Mouse (Mus musculus) neural tube, embryonic 12.5 days (tissue): ENCODE measurements around the gene Ngf. TPM values are rescaled to one million over a fixed set of nuclear protein-coding genes. Genes with fewer than 3 reads are reported as not detected.

Source experiments
- ATAC-seq: fragments of 200-750 bp; cut with Nextera tagmentation; 2 replicates; pipeline ENCODE4 v1.8.0; 2017; ENCODE audit warnings: low read depth, mild to moderate bottlenecking, moderate TSS enrichment, moderate library complexity; ENCODE audit not compliant: low FRiP score
- H3K27ac ChIP-seq: fragments of 300-500 bp; sonication (generic); 2 replicates; pipeline ENCODE4 v1.5.1; 2016
- H3K27me3 ChIP-seq: fragments of 300-500 bp; sonication (generic); replicated peaks from 2 replicates; pipeline ENCODE4 v1.6.1; 2016; ENCODE audit warnings: mild to moderate bottlenecking
- H3K36me3 ChIP-seq: fragments of 300-500 bp; sonication (generic); 2 replicates; pipeline ENCODE4 v1.6.1; 2016; ENCODE audit warnings: mild to moderate bottlenecking
- H3K4me1 ChIP-seq: fragments of 300-500 bp; sonication (generic); 2 replicates; pipeline ENCODE4 v1.6.1; 2016
- H3K4me2 ChIP-seq: fragments of 300-500 bp; sonication (generic); replicated peaks from 2 replicates; pipeline ENCODE4 v1.6.1; 2016; ENCODE audit warnings: mild to moderate bottlenecking
- H3K4me3 ChIP-seq: fragments of 300-500 bp; sonication (generic); 2 replicates; pipeline ENCODE4 v1.5.1; 2016
- H3K9ac ChIP-seq: fragments of 300-500 bp; sonication (generic); 2 replicates; pipeline ENCODE4 v1.6.1; 2016; ENCODE audit warnings: mild to moderate bottlenecking
- H3K9me3 ChIP-seq: fragments of 300-500 bp; sonication (generic); 2 replicates; pipeline ENCODE4 v1.6.1; 2016; ENCODE audit warnings: mild to moderate bottlenecking
- WGBS: fragments of 180-500 bp; shearing (Covaris S2); methylation state at CpG from one replicate; pipeline ENCODE4 v1.1.7; 2016; 5-methylcytosine and 5-hydroxymethylcytosine counted together
- polyA plus RNA-seq: library from polyadenylated mRNA; unstranded; fragments of >200 nt; fragmentation: Nextera tagmentation; extraction: Ambion mirVana; gene quantifications from 2 replicates; pipeline ENCODE4 v1.2.1, GENCODE M21; 2016

Gene Ngf
- polyA plus RNA-seq, 1 experiment from 2014 or later: 0.43 TPM

GRCm38 (mm10) chr3:102474275-102475155 lies 4.8 kb downstream of the Ngf start:
- 84% methylated on average over 15 of the region's 15 CpGs for WGBS
- no peak for ATAC-seq

GRCm38 (mm10) chr3:102477917-102478694 lies 8.4 kb downstream of the Ngf start:
- Histone ChIP-seq H3K36me3 (no peaks in the 10 kb centered on the region), H3K4me2 (no peak overlapping the region), H3K27me3 (no peaks in the 10 kb centered on the region), H3K9me3 (no peaks in the 10 kb centered on the region), H3K4me3 (no peak overlapping the region), H3K27ac (no peak overlapping the region), H3K4me1 (no peaks in the 10 kb centered on the region), H3K9ac (no peak overlapping the region)
- WGBS: 89% methylated on average over 12 of the region's 12 CpGs
- no peak for ATAC-seq

More at GRCm38 (mm10) chr3:102474275-102475155, 4.8 kb downstream of the Ngf start:
- peaks cover 18% of the 10 kb centered on the region for H3K27me3 ChIP-seq
- no peaks in the 10 kb centered on the region for H3K36me3 ChIP-seq
- peaks cover 9% of the 10 kb centered on the region; the same call in 1 of the 2 replicates for H3K4me1 ChIP-seq
- no peak overlapping the region for H3K9ac ChIP-seq
- H3K27ac ChIP-seq: no peak overlapping the region
- H3K9me3 ChIP-seq: no peaks in the 10 kb centered on the region
- no peak overlapping the region for H3K4me2 ChIP-seq
- no peak overlapping the region for H3K4me3 ChIP-seq

- 79% methylated on average over 14 of the region's 14 CpGs for WGBS
- no peak overlapping the region for H3K4me2 ChIP-seq
- H3K9ac ChIP-seq: no peak overlapping the region
- no peak overlapping the region for H3K4me3 ChIP-seq
- ATAC-seq: no peak
- H3K36me3 ChIP-seq: no peaks in the 10 kb centered on the region
- H3K4me1 ChIP-seq: no peaks in the 10 kb centered on the region
- H3K9me3 ChIP-seq: no peaks in the 10 kb centered on the region
- H3K27ac ChIP-seq: no peak overlapping the region
- H3K27me3 ChIP-seq: no peaks in the 10 kb centered on the region
Observed at GRCm38 (mm10) chr3:102490393-102491123, 20.8 kb downstream of the Ngf start.

GRCm38 (mm10) chr3:102498113-102498512 lies 28.4 kb downstream of the Ngf start:
- no peaks in the 10 kb centered on the region for H3K36me3 ChIP-seq

GRCm38 (mm10) chr3:102498931-102499330 lies 29.2 kb downstream of the Ngf start:
- H3K4me1 ChIP-seq: no peaks in the 10 kb centered on the region
- H3K36me3 ChIP-seq: no peaks in the 10 kb centered on the region
- ATAC-seq: no peak
- H3K9ac ChIP-seq: no peak overlapping the region
- no peak overlapping the region for H3K4me3 ChIP-seq
- 86% methylated on average over 6 of the region's 6 CpGs for WGBS
- no peak overlapping the region for H3K4me2 ChIP-seq
- H3K27me3 ChIP-seq: no peaks in the 10 kb centered on the region
- H3K27ac ChIP-seq: no peak overlapping the region
- H3K9me3 ChIP-seq: no peaks in the 10 kb centered on the region

More at GRCm38 (mm10) chr3:102498113-102498512, 28.4 kb downstream of the Ngf start:
- no peak overlapping the region for H3K4me3 ChIP-seq
- no peak overlapping the region for H3K4me2 ChIP-seq
- H3K9ac ChIP-seq: no peak overlapping the region
- no peaks in the 10 kb centered on the region for H3K4me1 ChIP-seq
- 89% methylated on average over 7 of the region's 7 CpGs for WGBS
- no peaks in the 10 kb centered on the region for H3K9me3 ChIP-seq
- H3K27me3 ChIP-seq: no peaks in the 10 kb centered on the region
- ATAC-seq: no peak
- no peak overlapping the region for H3K27ac ChIP-seq

GRCm38 (mm10) chr3:102500031-102500430 lies 30.3 kb downstream of the Ngf start:
- Histone ChIP-seq H3K4me3 (no peak overlapping the region), H3K4me2 (no peak overlapping the region), H3K9me3 (no peaks in the 10 kb centered on the region), H3K36me3 (no peaks in the 10 kb centered on the region), H3K9ac (no peak overlapping the region), H3K27me3 (no peaks in the 10 kb centered on the region), H3K27ac (no peak overlapping the region), H3K4me1 (no peaks in the 10 kb centered on the region)
- WGBS: 82% methylated on average over 2 of the region's 2 CpGs
- no peak for ATAC-seq

GRCm38 (mm10) chr3:102501186-102501585 lies 31.5 kb downstream of the Ngf start:
- H3K27me3 ChIP-seq: no peaks in the 10 kb centered on the region
- H3K4me2 ChIP-seq: no peak overlapping the region
- H3K9ac ChIP-seq: no peak overlapping the region
- H3K4me3 ChIP-seq: no peak overlapping the region
- no peak for ATAC-seq
- H3K27ac ChIP-seq: no peak overlapping the region
- H3K9me3 ChIP-seq: no peaks in the 10 kb centered on the region
- 86% methylated on average over 4 of the region's 4 CpGs for WGBS
- no peaks in the 10 kb centered on the region for H3K36me3 ChIP-seq
- H3K4me1 ChIP-seq: peaks cover 3% of the 10 kb centered on the region; the same call in 1 of the 2 replicates

- no peaks in the 10 kb centered on the region for H3K27me3 ChIP-seq
- no peak overlapping the region for H3K4me3 ChIP-seq
- ATAC-seq: no peak
- no peak overlapping the region for H3K9ac ChIP-seq
- H3K27ac ChIP-seq: no peak overlapping the region
- H3K36me3 ChIP-seq: no peaks in the 10 kb centered on the region
- 89% methylated on average over 4 of the region's 4 CpGs for WGBS
- no peaks in the 10 kb centered on the region for H3K9me3 ChIP-seq
- H3K4me1 ChIP-seq: peaks cover 8% of the 10 kb centered on the region; the same call in 1 of the 2 replicates
- H3K4me2 ChIP-seq: no peak overlapping the region
Observed at GRCm38 (mm10) chr3:102505129-102505528, 35.4 kb downstream of the Ngf start.

- H3K9me3 ChIP-seq: no peaks in the 10 kb centered on the region
- no peaks in the 10 kb centered on the region for H3K36me3 ChIP-seq
- no peak overlapping the region for H3K4me2 ChIP-seq
- H3K27me3 ChIP-seq: no peaks in the 10 kb centered on the region
- no peak overlapping the region for H3K27ac ChIP-seq
- no peak for ATAC-seq
- peaks cover 8% of the 10 kb centered on the region; the same call in 1 of the 2 replicates for H3K4me1 ChIP-seq
- 69% methylated on average over 12 of the region's 12 CpGs for WGBS
- no peak overlapping the region for H3K9ac ChIP-seq
- no peak overlapping the region for H3K4me3 ChIP-seq
Observed at GRCm38 (mm10) chr3:102506061-102506460, 36.3 kb downstream of the Ngf start.

GRCm38 (mm10) chr3:102507666-102508260 lies 38.0 kb downstream of the Ngf start:
- Histone ChIP-seq H3K4me1 (peaks cover 8% of the 10 kb centered on the region; the same call in 1 of the 2 replicates), H3K4me3 (no peak overlapping the region), H3K9me3 (no peaks in the 10 kb centered on the region), H3K27me3 (no peaks in the 10 kb centered on the region), H3K4me2 (no peak overlapping the region), H3K27ac (no peak overlapping the region), H3K9ac (no peak overlapping the region), H3K36me3 (no peaks in the 10 kb centered on the region)
- WGBS: 58% methylated on average over 8 of the region's 8 CpGs
- ATAC-seq: no peak

GRCm38 (mm10) chr3:102508455-102508854 lies 38.7 kb downstream of the Ngf start:
- no peaks in the 10 kb centered on the region for H3K36me3 ChIP-seq
- no peak overlapping the region for H3K4me3 ChIP-seq
- no peaks in the 10 kb centered on the region for H3K9me3 ChIP-seq
- 9% methylated on average over 9 of the region's 9 CpGs for WGBS
- H3K9ac ChIP-seq: no peak overlapping the region
- H3K27ac ChIP-seq: no peak overlapping the region
- ATAC-seq: peak; percentile 81; the same call in 1 of the 2 replicates
- peak overlapping the region; percentile 27; the same call in 1 of the 2 replicates for H3K4me2 ChIP-seq
- peaks cover 8% of the 10 kb centered on the region; the same call in 1 of the 2 replicates for H3K4me1 ChIP-seq
- H3K27me3 ChIP-seq: no peaks in the 10 kb centered on the region
